Mouse (Mus musculus) thymus, postnatal 10 days (tissue): ENCODE results near the gene Cdc34.

Source experiments
- DNase-seq, 2 experiments: peaks; one replicate each; pipeline ENCODE4 v3.0.0; 2021; ENCODE audit warnings: low spot score in 2 of 2

Gene Cdc34

GRCm38 (mm10) chr10:79716254-79716987 lies 34.4 kb downstream of the Cdc34 start, which contains the start of gene Hcn2:
TSS of gene Hcn2 (plus strand) at chr10:79716634.
- no peak for DNase-seq

GRCm38 (mm10) chr10:79716988-79717355 lies 35.0 kb downstream of the Cdc34 start:
- DNase-seq: no peak

- peak in 1 of 2 experiments; percentile 68 for DNase-seq
Measured at GRCm38 (mm10) chr10:79717640-79718357, 35.8 kb downstream of the Cdc34 start.

- no peak for DNase-seq
Measured at GRCm38 (mm10) chr10:79721089-79721488, 39.1 kb downstream of the Cdc34 start.

- no peak for DNase-seq
Measured at GRCm38 (mm10) chr10:79723047-79723446, 41.1 kb downstream of the Cdc34 start.

GRCm38 (mm10) chr10:79723692-79724091 lies 41.7 kb downstream of the Cdc34 start:
- no peak for DNase-seq

- peak; percentile 29 to 68 for DNase-seq
Measured at GRCm38 (mm10) chr10:79726090-79726489, 44.1 kb downstream of the Cdc34 start.

- DNase-seq: no peak
Measured at GRCm38 (mm10) chr10:79728323-79729249, 46.6 kb downstream of the Cdc34 start.

- no peak for DNase-seq
Measured at GRCm38 (mm10) chr10:79729357-79729965, 47.5 kb downstream of the Cdc34 start.

GRCm38 (mm10) chr10:79732500-79732899 lies 50.5 kb downstream of the Cdc34 start:
- DNase-seq: peak in 1 of 2 experiments; percentile 67

GRCm38 (mm10) chr10:79733847-79734246 lies 51.9 kb downstream of the Cdc34 start:
- DNase-seq: no peak

- no peak for DNase-seq
Measured at GRCm38 (mm10) chr10:79735361-79735760, 53.4 kb downstream of the Cdc34 start.

- no peak for DNase-seq
Measured at GRCm38 (mm10) chr10:79736706-79737105, 54.7 kb downstream of the Cdc34 start.
